Mouse (Mus musculus) cortical plate, adult 2 months (tissue): Measurements from ENCODE around the gene Cgnl1.

ENCODE experiments used
- CTCF ChIP-seq: fragments of 200-500 bp; IDR thresholded peaks from 2 replicates; pipeline ENCODE4 v1.5.1; 2011; ENCODE audit warnings: mild to moderate bottlenecking, control low read depth, low read length; ENCODE audit not compliant: insufficient read depth; ENCODE audit errors: extremely low read depth
- POLR2A ChIP-seq: fragments of 200-500 bp; IDR thresholded peaks from 2 replicates; pipeline ENCODE4 v1.6.1; 2011; ENCODE audit warnings: mild to moderate bottlenecking, low read length, control low read depth; ENCODE audit not compliant: insufficient read depth; ENCODE audit errors: extremely low read depth

DNA sequence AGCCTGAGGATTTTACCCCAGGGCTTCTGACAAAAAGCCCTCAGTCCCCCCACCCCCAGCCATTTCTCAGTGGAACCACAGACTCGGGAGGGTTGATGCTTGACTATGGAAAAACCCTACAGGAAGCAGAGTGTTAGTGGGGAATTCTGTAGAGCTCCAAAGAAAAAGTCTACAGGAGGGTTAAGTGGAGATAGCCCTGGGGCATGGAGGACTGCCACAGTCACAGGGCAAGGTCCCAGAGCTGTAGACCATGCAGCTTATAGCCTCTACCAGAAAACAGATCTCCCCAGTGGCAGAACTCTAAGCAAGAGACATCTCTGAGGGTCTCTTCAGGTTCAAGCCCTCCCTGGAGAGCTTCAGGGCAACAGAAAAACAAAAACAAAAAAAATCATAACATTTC lies 135.8 kb downstream of the Cgnl1 start:
- TF ChIP-seq POLR2A (no peak), CTCF (no peak)
